Mouse (Mus musculus) olfactory bulb, adult 2 months (tissue): ENCODE results near the gene Asb7. TPM values are rescaled to one million over a fixed set of nuclear protein-coding genes. Genes with fewer than 3 reads are reported as not detected.

Experiments used
- H3K27ac ChIP-seq: fragments of 200-500 bp; 2 replicates; pipeline ENCODE4 v1.5.1; 2012; ENCODE audit warnings: low read depth, low read length; ENCODE audit not compliant: insufficient read depth
- H3K4me1 ChIP-seq: fragments of 200-500 bp; 2 replicates; pipeline ENCODE4 v1.6.1; 2012; ENCODE audit warnings: low read length; ENCODE audit not compliant: control insufficient read depth, insufficient read depth
- H3K4me3 ChIP-seq: fragments of 200-500 bp; 2 replicates; pipeline ENCODE4 v1.5.1; 2012; ENCODE audit warnings: mild to moderate bottlenecking, low read depth, low read length, moderate library complexity; ENCODE audit not compliant: insufficient read depth
- CTCF ChIP-seq: fragments of 200-500 bp; IDR thresholded peaks from 2 replicates; pipeline ENCODE4 v1.5.1; 2012; ENCODE audit warnings: low read depth, mild to moderate bottlenecking, low read length, moderate library complexity; ENCODE audit not compliant: insufficient read depth
- POLR2A ChIP-seq: fragments of 200-500 bp; IDR thresholded peaks from 2 replicates; pipeline ENCODE4 v1.6.1; 2012; ENCODE audit warnings: mild to moderate bottlenecking, low read depth, low read length, moderate library complexity; ENCODE audit not compliant: insufficient read depth
- WGBS: fragments of 180-500 bp; shearing (Covaris S2); methylation state at CpG from one replicate; pipeline ENCODE4 v1.1.7; 2018; 5-methylcytosine and 5-hydroxymethylcytosine counted together
- polyA plus RNA-seq: library from polyadenylated mRNA; stranded (reverse); fragments of >200 nt; gene quantifications from 2 replicates; pipeline ENCODE4 v1.2.4, GENCODE M21; 2012; ENCODE audit warnings: low replicate concordance; ENCODE audit not compliant: missing spikeins, insufficient read depth, insufficient read length

The Asb7 gene
- polyA plus RNA-seq, 1 experiment = not detected

DNA sequence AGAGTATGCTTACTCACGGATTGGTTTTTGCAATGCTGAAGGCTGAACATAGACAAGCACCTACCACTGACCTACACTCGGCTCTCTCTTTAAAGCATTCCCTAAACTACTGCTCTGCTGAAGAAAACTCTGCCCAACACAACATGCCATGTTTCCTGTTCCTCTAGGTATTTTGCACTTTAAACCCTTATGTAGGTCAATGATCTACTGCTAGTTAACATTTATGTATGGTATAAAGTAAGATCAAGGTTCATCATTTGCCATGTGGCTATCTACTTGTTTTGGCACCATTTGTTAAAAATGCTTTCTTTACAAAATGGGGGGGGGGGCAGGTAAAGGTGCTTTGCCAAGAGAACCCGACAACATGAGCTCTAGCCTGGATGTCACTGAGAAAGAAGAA lies 25.8 kb downstream of the Asb7 start:
- TF ChIP-seq POLR2A (no peak), CTCF (no peak)
- Histone ChIP-seq H3K4me3 (no peak overlapping the region), H3K4me1 (peaks cover 2% of the 10 kb centered on the region; the same call in 1 of the 2 replicates), H3K27ac (no peak overlapping the region)
- 90% methylated on average over 3 of the region's 3 CpGs for WGBS

GRCm38 (mm10) chr7:66661572-66661971 lies 27.8 kb downstream of the Asb7 start:
- TF ChIP-seq POLR2A (no peak), CTCF (peak; percentile 73; the same call in 1 of the 2 replicates)
- WGBS = 5% methylated on average over 8 of the region's 8 CpGs
- H3K4me1 ChIP-seq = peaks cover 10% of the 10 kb centered on the region; the same call in 1 of the 2 replicates
- H3K4me3 ChIP-seq = no peak overlapping the region
- no peak overlapping the region for H3K27ac ChIP-seq

DNA sequence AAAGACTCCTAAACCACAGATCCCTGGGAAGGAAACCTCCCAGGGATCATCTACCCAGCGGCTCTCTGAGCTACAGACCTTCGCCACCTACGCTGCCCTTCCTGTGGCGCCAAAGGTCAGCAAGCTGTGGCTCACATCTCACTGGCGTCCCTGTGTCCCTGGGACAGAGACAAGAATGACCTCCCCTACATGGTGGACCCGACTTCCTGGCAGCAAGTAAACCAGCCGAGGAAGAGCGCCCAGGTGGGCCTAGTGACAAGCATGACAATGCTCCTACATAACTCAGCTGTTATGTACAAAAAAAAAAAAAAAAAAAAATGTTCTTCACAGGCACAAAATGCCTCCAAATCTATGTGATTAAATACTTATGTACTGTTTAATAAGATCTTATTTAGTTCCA lies 28.4 kb downstream of the Asb7 start:
- Histone ChIP-seq H3K27ac (no peak overlapping the region), H3K4me1 (peaks cover 15% of the 10 kb centered on the region; the same call in 1 of the 2 replicates), H3K4me3 (no peak overlapping the region)
- 82% methylated on average over 8 of the region's 8 CpGs for WGBS
- TF ChIP-seq POLR2A (no peak), CTCF (no peak)

DNA sequence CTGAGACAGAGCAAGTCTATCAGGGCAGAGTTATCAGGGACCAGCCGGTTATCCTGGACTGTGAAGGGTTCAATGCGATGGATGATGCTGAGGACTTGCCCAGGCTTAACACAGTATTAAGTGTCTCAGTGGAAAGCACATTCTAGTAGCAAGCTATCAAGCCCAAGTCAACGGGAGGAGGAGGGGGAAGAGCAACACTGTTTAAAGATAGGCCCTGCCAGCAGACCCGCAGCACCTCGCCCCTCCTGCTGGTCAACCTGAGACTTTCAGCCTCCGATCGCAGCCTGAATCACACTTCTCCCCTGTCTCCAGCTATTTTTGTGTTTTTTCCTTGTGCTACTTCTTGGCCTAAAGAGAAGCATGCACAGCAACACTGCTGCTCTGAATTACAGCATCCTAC lies 29.1 kb downstream of the Asb7 start:
- TF ChIP-seq POLR2A = no peak
- no peak for TF ChIP-seq CTCF
- WGBS = 67% methylated on average over 7 of the region's 7 CpGs

DNA sequence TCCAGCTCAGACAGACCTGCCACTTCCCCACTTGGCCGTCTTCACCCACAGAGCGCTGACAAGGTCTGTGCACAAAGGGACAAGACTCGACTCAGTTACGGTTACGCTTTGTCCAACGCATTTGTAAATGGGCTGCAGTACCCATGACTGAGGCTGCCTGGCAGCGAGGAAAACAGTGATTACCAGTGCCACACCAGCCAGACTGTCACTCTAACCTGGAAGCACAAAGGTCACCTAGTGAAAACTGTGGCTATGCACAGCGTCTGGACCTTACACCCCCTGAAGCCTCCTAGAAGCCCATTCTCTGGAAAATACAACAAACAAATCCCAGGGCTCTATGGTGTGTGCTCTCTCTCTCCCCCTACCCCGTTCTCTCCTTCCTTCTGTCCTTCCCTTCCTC lies 33.9 kb downstream of the Asb7 start:
- 80% methylated on average over 9 of the region's 9 CpGs for WGBS
- peaks cover 21% of the 10 kb centered on the region for H3K4me1 ChIP-seq
- H3K27ac ChIP-seq = no peak overlapping the region
- TF ChIP-seq CTCF (no peak), POLR2A (no peak)
- H3K4me3 ChIP-seq = no peak overlapping the region

More for the DNA sequence above, 29.1 kb downstream of the Asb7 start:
- Histone ChIP-seq H3K4me1 (peaks cover 17% of the 10 kb centered on the region), H3K4me3 (no peak overlapping the region), H3K27ac (no peak overlapping the region)

DNA sequence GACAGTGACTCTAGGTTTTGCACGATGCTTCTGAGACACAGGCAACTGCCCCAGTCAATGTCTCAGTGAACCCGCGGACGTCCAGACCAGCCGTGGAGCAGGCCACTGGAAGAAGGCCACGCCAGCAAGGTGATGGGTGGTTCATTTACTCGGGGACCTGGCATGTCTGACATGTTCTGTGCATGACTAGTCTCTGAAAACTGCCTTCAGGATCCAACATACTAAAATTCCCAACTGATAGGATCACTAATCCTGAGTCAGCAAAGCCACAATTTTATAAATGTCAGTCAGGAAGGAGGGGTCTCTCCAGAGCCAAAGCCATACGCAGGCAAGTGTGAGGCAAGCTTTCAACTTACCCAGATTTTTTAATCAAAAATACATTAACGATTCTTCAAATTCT lies 35.8 kb downstream of the Asb7 start:
- Histone ChIP-seq H3K4me3 (no peak overlapping the region), H3K4me1 (peaks cover 21% of the 10 kb centered on the region), H3K27ac (no peak overlapping the region)
- WGBS = 85% methylated on average over 9 of the region's 9 CpGs
- TF ChIP-seq POLR2A (no peak), CTCF (no peak)

GRCm38 (mm10) chr7:66652216-66652615 lies 37.2 kb downstream of the Asb7 start:
- H3K4me3 ChIP-seq = no peak overlapping the region
- 87% methylated on average over 4 of the region's 4 CpGs for WGBS
- no peak for TF ChIP-seq CTCF
- no peak for TF ChIP-seq POLR2A
- H3K27ac ChIP-seq = no peak overlapping the region
- peaks cover 16% of the 10 kb centered on the region for H3K4me1 ChIP-seq

- Histone ChIP-seq H3K27ac (no peak overlapping the region), H3K4me1 (peaks cover 9% of the 10 kb centered on the region), H3K4me3 (no peak overlapping the region)
- TF ChIP-seq POLR2A (no peak), CTCF (no peak)
- 73% methylated on average over 5 of the region's 5 CpGs for WGBS
Measured at GRCm38 (mm10) chr7:66650883-66651282, 38.5 kb downstream of the Asb7 start.

- Histone ChIP-seq H3K4me3 (no peak overlapping the region), H3K27ac (no peak overlapping the region), H3K4me1 (peaks cover 5% of the 10 kb centered on the region; the same call in 1 of the 2 replicates)
- TF ChIP-seq POLR2A (no peak), CTCF (no peak)
- whole genome bisulfite sequencing = 96% methylated on average over 2 of the region's 2 CpGs
Measured at GRCm38 (mm10) chr7:66649181-66649580, 40.2 kb downstream of the Asb7 start.

GRCm38 (mm10) chr7:66645736-66646135 lies 43.7 kb downstream of the Asb7 start:
- TF ChIP-seq POLR2A (no peak), CTCF (no peak)
- peaks cover 2% of the 10 kb centered on the region; the same call in 1 of the 2 replicates for H3K4me1 ChIP-seq
- no peak overlapping the region for H3K4me3 ChIP-seq
- no peak overlapping the region for H3K27ac ChIP-seq
- WGBS = 100% methylated on average over 2 of the region's 2 CpGs
